Mouse (Mus musculus): ENCODE data around the gene Npas2. TPM values are rescaled to one million over a fixed set of nuclear protein-coding genes. Genes with fewer than 3 reads are reported as not detected.
A peak's percentile ranks its signal among the peaks of the same experiment; 100 is the strongest.

The Npas2 gene
- polyA plus RNA-seq, 1 experiment from 2014 or later = 2.4 TPM

GRCm38 (mm10) chr1:39398284-39398683 is 204.8 kb downstream of the Npas2 start:
- H3K36me3 ChIP-seq = peaks cover 17% of the 10 kb centered on the region
- H3K4me1 ChIP-seq (replicated peaks) = 0 out of 2 replicates have a peak, but pooled peaks cover 2% of the 10 kb centered on the region
- H3K27ac ChIP-seq = no peak overlapping the region
- H3K4me3 ChIP-seq = no peak overlapping the region
- no peak overlapping the region for H3K4me2 ChIP-seq
- H3K9ac ChIP-seq = no peak overlapping the region
- no peaks in the 10 kb centered on the region for H3K27me3 ChIP-seq
- H3K9me3 ChIP-seq (replicated peaks) = no peaks in the 10 kb centered on the region
- no peak for ATAC-seq (replicated peaks; ENCODE audit: insufficient number of reproducible peaks, insufficient read depth, low FRiP score, low read depth)
- 74% methylated on average over 6 of the region's 6 CpGs for WGBS

GRCm38 (mm10) chr1:39399228-39399627 is 205.7 kb downstream of the Npas2 start:
- H3K4me2 ChIP-seq = no peak overlapping the region
- H3K27me3 ChIP-seq = no peaks in the 10 kb centered on the region
- H3K27ac ChIP-seq = no peak overlapping the region
- ATAC-seq (replicated peaks; ENCODE audit: insufficient number of reproducible peaks, insufficient read depth, low FRiP score, low read depth) = no peak
- WGBS = 67% methylated on average over 4 of the region's 4 CpGs
- H3K9ac ChIP-seq = no peak overlapping the region
- 0 out of 2 replicates have a peak, but pooled peaks cover 2% of the 10 kb centered on the region for H3K4me1 ChIP-seq (replicated peaks)
- peaks cover 11% of the 10 kb centered on the region; the same call in 1 of the 2 replicates for H3K36me3 ChIP-seq
- H3K9me3 ChIP-seq (replicated peaks) = no peaks in the 10 kb centered on the region
- H3K4me3 ChIP-seq = no peak overlapping the region

DNA sequence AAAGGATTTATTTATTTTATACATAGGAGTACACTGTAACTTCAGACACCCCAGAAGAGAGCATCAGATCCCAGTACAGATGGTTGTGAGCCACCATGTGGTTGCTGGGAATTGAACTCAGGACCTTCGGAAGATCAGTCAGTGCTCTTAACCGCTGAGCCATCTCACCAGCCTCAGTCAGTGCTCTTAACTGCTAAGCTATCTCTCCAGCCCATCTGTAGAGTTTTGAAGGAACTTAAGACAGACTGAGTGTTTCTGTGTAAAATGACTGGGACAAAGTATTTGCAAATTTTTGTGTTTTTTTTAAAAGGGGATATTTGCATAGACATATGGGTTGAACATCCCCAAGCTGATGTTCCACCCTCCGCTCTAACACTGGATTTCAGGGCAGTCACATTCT is 206.6 kb downstream of the Npas2 start:
- Histone ChIP-seq H3K9me3 (replicated peaks) (no peaks in the 10 kb centered on the region), H3K9ac (no peak overlapping the region)

GRCm38 (mm10) chr1:39407108-39407507 is 213.6 kb downstream of the Npas2 start:
- H3K4me3 ChIP-seq = no peak overlapping the region
- no peak for ATAC-seq (replicated peaks; ENCODE audit: insufficient number of reproducible peaks, insufficient read depth, low FRiP score, low read depth)
- H3K4me2 ChIP-seq = no peak overlapping the region
- H3K27ac ChIP-seq = no peak overlapping the region
- peaks cover 6% of the 10 kb centered on the region for H3K4me1 ChIP-seq (replicated peaks)
- WGBS = 42% methylated on average over 4 of the region's 4 CpGs
- H3K36me3 ChIP-seq = no peaks in the 10 kb centered on the region; the same call in 1 of the 2 replicates
- H3K9ac ChIP-seq = no peak overlapping the region
- H3K9me3 ChIP-seq (replicated peaks) = no peaks in the 10 kb centered on the region
- no peaks in the 10 kb centered on the region for H3K27me3 ChIP-seq

More for the DNA sequence above, 206.6 kb downstream of the Npas2 start:
- no peaks in the 10 kb centered on the region for H3K27me3 ChIP-seq
- no peak overlapping the region for H3K4me3 ChIP-seq
- 88% methylated on average over 3 of the region's 3 CpGs for WGBS
- H3K36me3 ChIP-seq = peaks cover 11% of the 10 kb centered on the region; the same call in 1 of the 2 replicates
- no peak overlapping the region for H3K4me2 ChIP-seq
- no peak overlapping the region for H3K27ac ChIP-seq
- ATAC-seq (replicated peaks; ENCODE audit: insufficient number of reproducible peaks, insufficient read depth, low FRiP score, low read depth) = no peak
- 0 out of 2 replicates have a peak, but pooled peaks cover 2% of the 10 kb centered on the region for H3K4me1 ChIP-seq (replicated peaks)

DNA sequence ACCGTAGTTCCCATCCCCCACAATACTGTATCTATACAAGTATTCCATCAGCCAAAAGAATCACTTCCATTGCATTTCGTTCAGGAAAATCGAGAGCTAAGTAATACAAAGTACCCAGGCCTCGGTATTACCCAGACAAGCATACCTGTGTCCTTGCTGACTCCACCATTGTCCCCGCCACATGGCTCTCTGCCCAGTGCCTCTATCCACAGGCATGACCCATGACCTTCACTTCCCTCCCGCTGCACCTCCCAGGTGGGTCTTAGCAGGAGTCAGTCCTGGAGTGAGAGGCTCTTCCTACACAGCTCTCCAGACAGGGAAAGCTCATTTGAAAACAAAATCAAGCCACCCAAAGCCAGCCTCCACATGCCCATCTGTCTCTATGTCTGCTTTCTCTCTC is 214.6 kb downstream of the Npas2 start:
- H3K27ac ChIP-seq = no peak overlapping the region
- WGBS = 80% methylated on average over 6 of the region's 6 CpGs
- H3K4me1 ChIP-seq (replicated peaks) = peaks cover 6% of the 10 kb centered on the region

DNA sequence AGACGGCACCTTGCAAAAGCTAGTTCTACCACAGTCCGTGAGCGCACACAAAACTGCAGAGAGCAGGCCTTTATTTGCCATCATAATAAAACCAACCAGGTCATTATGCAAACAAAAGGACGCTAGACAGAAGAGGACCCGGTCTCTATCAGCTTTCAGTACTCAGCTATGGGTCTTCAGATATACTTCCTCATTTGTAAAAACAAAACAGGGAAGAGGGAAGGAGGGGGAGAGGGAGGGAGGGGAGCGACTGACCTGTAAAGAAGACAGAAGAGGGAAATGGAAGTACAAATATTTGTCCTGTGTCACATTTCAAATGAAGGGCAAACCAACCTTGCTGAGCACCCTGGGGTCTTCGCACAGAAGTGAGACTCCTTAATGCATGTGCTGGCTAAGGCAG is 215.1 kb downstream of the Npas2 start:
- no peak overlapping the region for H3K27ac ChIP-seq
- no peak overlapping the region for H3K4me2 ChIP-seq
- H3K9me3 ChIP-seq (replicated peaks) = no peaks in the 10 kb centered on the region
- H3K9ac ChIP-seq = no peak overlapping the region
- H3K27me3 ChIP-seq = no peaks in the 10 kb centered on the region
- ATAC-seq (replicated peaks; ENCODE audit: insufficient number of reproducible peaks, insufficient read depth, low FRiP score, low read depth) = no peak
- no peaks in the 10 kb centered on the region for H3K36me3 ChIP-seq
- 66% methylated on average over 7 of the region's 7 CpGs for WGBS
- H3K4me3 ChIP-seq = no peak overlapping the region
- H3K4me1 ChIP-seq (replicated peaks) = peaks cover 6% of the 10 kb centered on the region

More for the DNA sequence above, 214.6 kb downstream of the Npas2 start:
- Histone ChIP-seq H3K36me3 (no peaks in the 10 kb centered on the region), H3K9me3 (replicated peaks) (no peaks in the 10 kb centered on the region), H3K4me3 (no peak overlapping the region), H3K9ac (no peak overlapping the region), H3K27me3 (no peaks in the 10 kb centered on the region), H3K4me2 (no peak overlapping the region)
- ATAC-seq (replicated peaks; ENCODE audit: insufficient number of reproducible peaks, insufficient read depth, low FRiP score, low read depth) = no peak

DNA sequence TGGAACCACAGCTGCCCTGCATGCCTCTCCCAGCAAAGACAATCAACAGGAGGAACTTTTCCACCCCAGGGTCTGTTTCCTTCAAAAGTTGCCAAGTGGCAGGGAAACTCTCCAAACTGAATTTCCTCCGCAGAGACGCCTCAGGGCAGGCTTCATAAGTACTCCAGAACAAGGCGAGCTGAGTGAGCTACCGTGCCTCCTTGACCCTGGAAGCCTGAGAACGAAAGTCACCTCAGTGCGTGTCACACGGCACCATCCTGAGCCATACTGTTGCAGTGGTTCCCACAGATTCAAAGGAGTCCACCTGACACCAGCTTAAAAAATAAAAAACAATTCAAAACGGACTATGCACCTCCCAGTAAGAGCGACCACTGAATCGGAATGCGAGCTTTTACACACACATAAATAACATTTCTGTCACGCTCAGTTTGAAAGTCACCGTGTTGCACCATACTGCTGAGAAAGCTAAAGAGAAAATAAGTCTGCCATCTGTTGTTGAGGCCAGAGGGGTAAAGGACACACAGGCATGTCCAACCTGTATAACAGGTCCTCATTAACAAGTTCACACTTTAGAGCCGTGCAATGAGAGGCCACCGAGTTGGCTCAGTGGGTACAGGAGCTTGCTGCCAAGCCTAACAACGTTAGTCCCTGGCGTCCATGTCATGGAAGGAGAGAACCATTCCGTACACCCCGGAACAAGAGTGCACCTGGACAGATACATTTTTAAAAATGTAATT is 216.7 kb downstream of the Npas2 start:
- Histone ChIP-seq H3K36me3 (no peaks in the 10 kb centered on the region), H3K4me1 (replicated peaks) (peaks cover 6% of the 10 kb centered on the region), H3K27ac (peak overlapping the region; percentile 44; the same call in 1 of the 2 replicates), H3K9ac (no peak overlapping the region), H3K4me3 (no peak overlapping the region), H3K9me3 (replicated peaks) (no peaks in the 10 kb centered on the region), H3K27me3 (no peaks in the 10 kb centered on the region), H3K4me2 (no peak overlapping the region)
- ATAC-seq (replicated peaks; ENCODE audit: insufficient number of reproducible peaks, insufficient read depth, low FRiP score, low read depth) = 0 out of 2 replicates have a peak, but pooled peaks have one; percentile 23
- WGBS = 80% methylated on average over 19 of the region's 19 CpGs

Small RNAs within 50 kb of the gene (microRNA-seq; reads per million reads assigned to microRNA genes)
- gene Mir6349 = not detected

Other genes starting within 250 kb of the Npas2 start
- 129 and 149 TPM in 2 replicates for gene Pdcl3, start 208.1 kb upstream of the Npas2 start, polyA plus RNA-seq (2015; fragmentation: Nextera tagmentation; extraction: Ambion mirVana)
- gene Rpl31, start 174.1 kb downstream of the Npas2 start, polyA plus RNA-seq (2015; fragmentation: Nextera tagmentation; extraction: Ambion mirVana) = 288 and 324 TPM in 2 replicates